Mouse (Mus musculus) E14TG2a.4 (cell line): ENCODE results near the gene Gpsm2.

Source experiments
- CTCF ChIP-seq: conservative IDR thresholded peaks from 2 replicates; pipeline ENCODE4 v1.5.1; 2014; ENCODE audit warnings: low read length
- NANOG ChIP-seq: IDR thresholded peaks from 2 replicates; pipeline ENCODE4 v1.6.1; 2014; ENCODE audit warnings: borderline replicate concordance, low read length, mixed read lengths
- POU5F1 ChIP-seq: IDR thresholded peaks from 2 replicates; pipeline ENCODE4 v1.6.1; 2014; ENCODE audit warnings: low read length, borderline replicate concordance

DNA sequence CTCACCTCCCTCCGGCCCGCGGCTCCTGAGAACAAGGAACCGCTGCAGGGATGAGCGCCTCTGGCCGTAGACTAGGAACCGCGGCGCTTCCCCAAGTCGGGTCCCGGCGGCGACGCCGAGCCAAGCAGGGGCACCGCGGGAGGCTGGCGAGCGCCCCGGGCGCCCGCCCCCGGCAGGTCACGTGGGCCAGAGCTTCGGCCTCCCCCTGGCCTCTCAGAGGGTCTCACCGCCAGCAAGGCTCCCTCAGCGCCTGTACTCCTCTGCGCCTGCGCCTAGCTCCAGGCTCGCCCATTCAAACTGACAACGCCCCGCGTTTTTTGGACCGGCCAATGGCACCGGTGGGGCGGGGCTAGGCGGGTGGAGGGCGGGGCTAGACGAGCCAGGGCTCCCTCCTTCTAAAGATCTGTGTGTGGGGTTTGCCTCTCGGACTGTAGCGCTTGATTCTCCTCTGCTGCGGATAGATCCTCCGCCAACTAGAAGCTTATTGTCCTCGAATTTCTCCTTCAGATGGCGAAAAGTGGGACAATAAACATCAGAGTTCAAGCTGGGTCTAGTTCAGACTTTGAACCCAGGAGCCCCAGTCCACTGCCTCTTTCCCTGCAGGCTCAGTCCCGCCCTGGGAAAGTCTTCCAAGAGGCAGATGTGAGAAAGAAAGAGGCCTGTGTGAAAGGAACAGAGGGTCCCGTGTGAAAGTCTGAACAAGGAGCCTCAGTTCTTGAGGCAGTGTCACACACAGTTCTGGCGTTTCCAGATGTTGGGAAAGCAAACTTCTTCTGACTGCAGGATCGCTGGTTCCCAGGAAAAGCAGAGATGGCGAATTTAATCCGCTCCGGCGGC, at the start of gene Gpsm2:
- TF ChIP-seq CTCF, result no peak
- no peak for TF ChIP-seq NANOG
- no peak for TF ChIP-seq POU5F1
